32 mouse cellular contexts compared by ENCODE assay signal in the genomic region with DNA sequence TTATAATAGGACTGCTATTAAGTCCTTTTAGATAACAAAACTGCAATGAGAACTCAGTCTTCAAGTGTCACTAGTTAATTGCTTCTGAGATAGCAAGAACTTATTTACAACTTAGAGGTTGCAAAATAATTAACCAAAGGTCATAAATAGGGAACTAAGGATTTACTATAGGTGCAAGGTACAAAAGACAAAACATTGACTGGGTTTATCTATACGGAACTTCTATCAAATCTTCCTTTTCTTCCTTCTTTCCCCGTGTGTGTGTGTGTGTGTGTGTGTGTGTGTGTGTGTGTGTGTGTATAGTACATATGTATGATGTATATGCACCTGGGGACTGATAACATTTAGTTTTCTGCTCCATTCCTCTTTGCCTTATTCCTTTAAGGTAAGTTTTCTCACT.
"Had no signal": no experiment of that assay in that cellular context is flagged by ENCODE, and none has a peak within 500 bp of the region (broad histone marks: within the 10 kb centered on the region; RNA-seq: fewer than 3 reads in every experiment).

No protein-coding gene starts in this region.

- H3K4me2 ChIP-seq: limb, embryonic 12.5 days; limb, embryonic 13.5 days; limb, embryonic 15.5 days; liver, embryonic 11.5 days; liver, embryonic 12.5 days; liver, embryonic 13.5 days; liver, embryonic 15.5 days; lung, embryonic 14.5 days; lung, embryonic 15.5 days; midbrain, embryonic 11.5 days; midbrain, embryonic 12.5 days; midbrain, embryonic 13.5 days; midbrain, embryonic 15.5 days; neural tube, embryonic 12.5 days had no signal

- DNase-seq: left cerebral cortex, postnatal 4 days; liver; liver, embryonic 13.5 days; liver, postnatal 0 days; lung, adult 18-20 months; lung, adult 2 months; lung, embryonic 14.5 days; lung, postnatal 10 days; lung, postnatal 14 days; lung, postnatal 36 days; lung, postnatal 4 days; midbrain, embryonic 14.5 days had no signal

- ATAC-seq: liver, embryonic 12.5 days; liver, postnatal 0 days; lung, postnatal 0 days; midbrain, embryonic 13.5 days; midbrain, embryonic 15.5 days; midbrain, embryonic 16.5 days had no signal

- H3K4me3 ChIP-seq: limb, embryonic 10.5 days; limb, embryonic 12.5 days; limb, embryonic 13.5 days; limb, embryonic 15.5 days; liver, embryonic 12.5 days; liver, embryonic 13.5 days; liver, embryonic 15.5 days; lung, embryonic 15.5 days; megakaryocyte, embryonic 14.5 days; midbrain, embryonic 10.5 days; midbrain, embryonic 12.5 days; midbrain, embryonic 13.5 days; midbrain, embryonic 15.5 days; myocyte; neural tube, embryonic 12.5 days had no signal

- H3K9ac ChIP-seq: limb, embryonic 12.5 days; limb, embryonic 13.5 days; limb, embryonic 15.5 days; liver, embryonic 12.5 days; liver, embryonic 13.5 days; liver, embryonic 14.5 days; liver, embryonic 15.5 days; liver, postnatal 0 days; lung, embryonic 14.5 days; lung, embryonic 15.5 days; midbrain, embryonic 12.5 days; midbrain, embryonic 13.5 days; midbrain, embryonic 15.5 days; neural tube, embryonic 12.5 days had no signal

- H3K9me3 ChIP-seq: limb, embryonic 10.5 days; limb, embryonic 12.5 days; limb, embryonic 13.5 days; limb, embryonic 15.5 days; liver, embryonic 12.5 days; liver, embryonic 13.5 days; liver, embryonic 15.5 days; lung, embryonic 15.5 days; megakaryocyte, embryonic 14.5 days; midbrain, embryonic 10.5 days; midbrain, embryonic 12.5 days; midbrain, embryonic 13.5 days; neural tube, embryonic 12.5 days had no signal

- H3K36me3 ChIP-seq: limb, embryonic 10.5 days; limb, embryonic 12.5 days; limb, embryonic 13.5 days; limb, embryonic 15.5 days; liver, embryonic 12.5 days; liver, embryonic 13.5 days; liver, embryonic 15.5 days; lung, embryonic 15.5 days; midbrain, embryonic 10.5 days; midbrain, embryonic 12.5 days; midbrain, embryonic 13.5 days; midbrain, embryonic 15.5 days; neural tube, embryonic 12.5 days had no signal

- H3K27ac ChIP-seq: limb, embryonic 10.5 days; limb, embryonic 12.5 days; limb, embryonic 13.5 days; limb, embryonic 15.5 days; liver, embryonic 12.5 days; liver, embryonic 13.5 days; liver, embryonic 14.5 days; liver, embryonic 15.5 days; lung, embryonic 15.5 days; macrophage; midbrain, embryonic 10.5 days; midbrain, embryonic 12.5 days; midbrain, embryonic 13.5 days; midbrain, embryonic 15.5 days; neural tube, embryonic 12.5 days had no signal

- H3K4me1 ChIP-seq: limb, embryonic 10.5 days; limb, embryonic 12.5 days; limb, embryonic 13.5 days; limb, embryonic 15.5 days; liver, embryonic 12.5 days; liver, embryonic 13.5 days; liver, embryonic 15.5 days; lung, embryonic 15.5 days; megakaryocyte, embryonic 14.5 days; midbrain, embryonic 10.5 days; midbrain, embryonic 12.5 days; midbrain, embryonic 13.5 days; midbrain, embryonic 15.5 days; neural tube, embryonic 12.5 days had no signal

- H3K27me3 ChIP-seq: limb, embryonic 12.5 days; limb, embryonic 13.5 days; limb, embryonic 15.5 days; liver, embryonic 12.5 days; liver, embryonic 13.5 days; liver, embryonic 15.5 days; lung, embryonic 15.5 days; megakaryocyte, embryonic 14.5 days; midbrain, embryonic 12.5 days; midbrain, embryonic 13.5 days; midbrain, embryonic 15.5 days; neural tube, embryonic 12.5 days had no signal
